Mouse (Mus musculus) embryonic fibroblast, embryonic 13.5 days (primary cell): ENCODE measurements around the gene Pou5f1. TPM values are rescaled to one million over a fixed set of nuclear protein-coding genes. Genes with fewer than 3 reads are reported as not detected.

Experiments used
- H3K27ac ChIP-seq: 2 replicates; pipeline ENCODE4 v1.5.1; 2012; ENCODE audit warnings: low read length, control low read depth, inconsistent platforms; ENCODE audit not compliant: insufficient read depth
- H3K4me1 ChIP-seq: 2 replicates; pipeline ENCODE4 v1.6.1; 2011; ENCODE audit warnings: low read length; ENCODE audit not compliant: control insufficient read depth, insufficient read depth
- H3K4me3 ChIP-seq: 2 replicates; pipeline ENCODE4 v1.5.1; 2011; ENCODE audit warnings: mild to moderate bottlenecking, control low read depth, low read length; ENCODE audit not compliant: insufficient read depth
- CTCF ChIP-seq: IDR thresholded peaks from 2 replicates; pipeline ENCODE4 v1.5.1; 2011; ENCODE audit warnings: mild to moderate bottlenecking, control low read depth, low read length, moderate library complexity, borderline replicate concordance; ENCODE audit not compliant: insufficient read depth
- POLR2A ChIP-seq: IDR thresholded peaks from 2 replicates; pipeline ENCODE4 v1.6.1; 2011; ENCODE audit warnings: low read depth, mild to moderate bottlenecking, control low read depth, low read length, moderate library complexity
- polyA plus RNA-seq: library from polyadenylated mRNA; stranded (reverse); fragments of >200 nt; gene quantifications from 2 replicates; pipeline ENCODE4 v1.2.4, GENCODE M21; 2011; ENCODE audit warnings: low read depth; ENCODE audit not compliant: missing spikeins, insufficient read length

Gene Pou5f1
- polyA plus RNA-seq, 1 experiment = 0.39 TPM

DNA sequence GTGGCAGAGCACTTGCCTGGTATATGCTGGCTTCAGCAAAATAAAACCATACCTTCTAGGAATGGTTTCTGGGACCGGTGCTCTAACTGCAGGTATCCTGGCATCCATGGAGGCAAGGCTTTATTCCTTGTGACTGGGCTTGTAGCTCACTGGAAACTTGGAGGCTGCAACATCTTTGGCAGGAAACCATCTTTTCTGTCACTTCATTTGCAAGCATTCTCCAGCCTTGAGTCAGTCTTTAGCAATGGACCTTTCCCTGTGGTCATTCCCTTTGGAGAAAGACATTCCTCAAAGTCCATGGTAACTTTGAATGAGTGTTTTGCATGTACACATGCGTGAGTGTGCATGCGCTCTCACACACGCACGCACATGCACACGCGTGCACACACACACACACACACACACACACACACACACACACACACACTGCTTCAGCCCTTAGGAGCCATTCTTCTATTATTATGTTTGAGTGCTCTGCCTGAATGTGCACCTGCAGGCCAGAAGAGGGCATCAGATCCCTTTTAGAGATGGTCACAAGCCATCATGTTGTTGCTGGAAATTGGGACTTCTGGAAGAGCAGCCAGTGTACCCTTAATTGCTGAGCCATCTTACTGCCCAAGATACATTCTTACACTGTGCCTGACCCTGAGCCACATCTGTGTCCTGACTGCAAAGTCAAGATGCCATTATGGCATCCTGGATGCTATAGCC, 7.3 kb downstream of the Pou5f1 start:
- TF ChIP-seq POLR2A = no peak
- peak; percentile 17; the same call in 1 of the 2 replicates for TF ChIP-seq CTCF
- Histone ChIP-seq H3K4me1 (peaks cover 17% of the 10 kb centered on the region), H3K4me3 (no peak overlapping the region), H3K27ac (no peak overlapping the region)

- TF ChIP-seq POLR2A (no peak), CTCF (peak; percentile 14; the same call in 1 of the 2 replicates)
- no peak overlapping the region for H3K4me3 ChIP-seq
- H3K4me1 ChIP-seq = peaks cover 18% of the 10 kb centered on the region
- no peak overlapping the region for H3K27ac ChIP-seq
These were observed 8.1 kb downstream of the Pou5f1 start for GRCm38 (mm10) chr17:35513886-35514285.

DNA sequence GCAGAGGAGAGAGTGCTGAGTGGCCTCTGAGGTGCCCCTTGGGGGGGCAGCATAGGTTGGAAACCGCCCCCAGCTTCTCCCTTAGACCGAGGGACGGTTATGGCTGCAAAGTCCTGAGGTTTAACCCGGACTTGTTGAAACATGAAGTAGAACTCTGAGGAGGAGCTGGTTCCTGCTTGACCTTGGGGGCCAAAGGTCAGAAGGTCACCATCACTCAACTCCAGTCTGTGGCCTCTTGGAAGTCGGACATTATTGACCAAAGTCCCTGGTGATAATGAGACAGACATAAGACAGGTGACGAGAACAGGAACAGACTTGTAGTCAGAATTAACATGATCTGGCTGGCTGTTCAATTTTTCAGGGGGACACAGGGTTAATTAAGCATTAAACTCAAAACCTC, 8.9 kb downstream of the Pou5f1 start:
- TF ChIP-seq CTCF (no peak), POLR2A (no peak)
- Histone ChIP-seq H3K4me1 (peaks cover 18% of the 10 kb centered on the region), H3K4me3 (0 out of 2 replicates have a peak overlapping the region, but pooled peaks have one; percentile 23), H3K27ac (no peak overlapping the region)

DNA sequence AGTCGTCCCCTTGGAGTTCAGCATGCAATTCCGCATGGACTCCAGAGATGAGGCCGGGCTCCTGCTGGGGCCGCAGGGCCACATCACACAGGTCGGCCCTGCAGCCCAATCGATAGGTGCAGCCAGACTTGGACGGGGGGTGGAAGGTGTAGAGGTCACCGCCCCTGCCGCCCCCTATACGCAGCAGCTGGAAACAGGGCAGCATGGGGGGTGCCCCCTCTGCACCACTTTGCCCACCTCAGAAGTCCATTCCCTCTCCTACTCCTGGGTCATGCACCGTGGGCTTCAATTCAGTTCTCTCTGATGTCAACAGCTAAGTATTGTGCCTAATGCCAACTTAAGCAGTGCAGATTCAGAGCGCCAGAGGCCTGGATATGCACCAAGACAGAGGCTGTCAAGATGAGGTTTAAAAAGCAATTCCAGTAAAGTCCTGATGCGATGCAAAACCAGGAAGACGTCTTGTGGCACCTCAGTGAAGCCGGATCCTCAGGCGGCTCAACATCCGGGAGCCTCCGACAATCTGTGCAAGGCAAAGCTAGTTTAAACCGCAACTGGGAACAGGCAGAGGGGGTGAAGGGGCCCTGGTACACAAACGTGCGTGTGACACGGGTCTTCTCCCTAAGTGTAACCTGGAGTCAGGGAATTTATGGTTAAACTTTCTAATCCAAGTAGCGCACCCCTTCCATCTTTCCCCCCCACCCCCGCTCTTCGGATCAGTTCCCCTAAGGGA, 10.3 kb downstream of the Pou5f1 start:
- H3K27ac ChIP-seq = no peak overlapping the region
- TF ChIP-seq CTCF = no peak
- 0 out of 2 replicates have a peak, but pooled peaks have one; percentile 13 for TF ChIP-seq POLR2A
- H3K4me1 ChIP-seq = peaks cover 18% of the 10 kb centered on the region
- peak overlapping the region; percentile 62 for H3K4me3 ChIP-seq

DNA sequence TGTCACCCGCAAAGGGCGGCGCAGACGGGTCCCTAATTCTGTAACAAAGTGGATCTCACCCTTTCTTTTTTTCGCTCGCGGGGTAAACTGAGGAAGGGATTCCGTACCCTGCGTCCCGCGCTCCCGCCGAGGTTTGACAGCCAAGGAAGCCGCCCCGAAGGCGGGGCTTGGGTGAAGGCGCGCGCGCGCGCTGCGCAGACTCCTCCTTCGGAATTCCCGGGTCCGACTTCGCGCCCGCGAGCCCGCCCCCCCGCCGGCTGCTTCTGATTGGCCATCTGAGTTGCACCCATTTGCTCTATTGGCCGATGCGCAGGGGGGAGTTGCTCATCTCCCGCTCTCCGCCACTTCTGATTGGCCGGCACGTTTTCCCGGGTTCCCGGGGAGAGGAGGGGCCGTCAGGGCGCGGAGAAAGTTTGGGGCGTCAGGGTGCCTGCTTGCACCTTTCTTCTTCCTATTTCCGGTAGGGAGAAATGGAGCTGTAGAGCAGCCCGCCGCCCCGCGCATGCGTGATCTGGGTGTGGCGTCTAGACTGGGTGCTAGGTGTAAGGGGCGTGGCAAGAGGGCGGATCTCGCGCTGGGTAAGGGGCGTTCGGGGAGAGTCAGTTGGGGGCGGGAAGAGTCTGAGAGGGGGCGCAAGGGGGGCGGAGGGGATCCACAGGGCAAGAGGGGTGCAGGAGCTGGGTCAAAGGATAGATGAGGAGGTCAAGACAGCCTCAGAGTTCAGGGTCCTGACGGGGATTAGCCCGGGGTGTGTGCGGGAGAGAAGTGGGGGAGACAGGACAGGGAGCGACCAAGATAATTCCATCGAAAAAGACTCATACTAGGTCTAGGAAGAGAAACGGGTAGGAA, 11.1 kb downstream of the Pou5f1 start, which contains the start of the genes Tcf19 and Cchcr1:
TSS of gene Tcf19 (minus strand) at position 173 of the 849 bp plus-strand sequence.
TSS of gene Cchcr1 (plus strand) at position 449 of the 849 bp plus-strand sequence.
- H3K4me3 ChIP-seq = peak within 1 kb of the TSS; percentile 62
- H3K4me1 ChIP-seq = peaks cover 18% of the 10 kb centered on the region
- TF ChIP-seq POLR2A (peak; percentile 54), CTCF (no peak)
- H3K27ac ChIP-seq = peak within 1 kb of the TSS; percentile 48

DNA sequence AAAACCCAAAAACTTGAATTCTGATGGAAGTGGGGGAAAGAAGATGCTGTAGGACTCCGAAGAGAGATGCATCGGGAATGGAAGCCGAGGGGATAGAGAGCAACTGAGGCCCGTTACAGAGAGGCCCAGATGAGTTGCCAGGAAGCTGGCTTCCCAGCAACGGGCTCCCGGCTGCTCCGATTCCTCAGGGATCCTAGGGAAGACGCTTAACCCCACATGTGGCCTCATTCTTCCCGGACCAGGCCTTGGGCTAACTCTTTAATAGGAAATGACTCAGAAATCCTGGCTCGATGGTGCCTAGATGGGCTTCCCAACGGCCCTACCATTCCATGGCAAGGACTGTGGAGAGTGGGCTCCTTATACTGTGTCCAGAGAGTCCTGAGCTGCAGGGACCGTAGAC, 11.7 kb downstream of the Pou5f1 start:
- Histone ChIP-seq H3K4me3 (peak overlapping the region; percentile 55), H3K4me1 (peaks cover 18% of the 10 kb centered on the region), H3K27ac (peak overlapping the region; percentile 48)
- TF ChIP-seq CTCF (no peak), POLR2A (no peak)

DNA sequence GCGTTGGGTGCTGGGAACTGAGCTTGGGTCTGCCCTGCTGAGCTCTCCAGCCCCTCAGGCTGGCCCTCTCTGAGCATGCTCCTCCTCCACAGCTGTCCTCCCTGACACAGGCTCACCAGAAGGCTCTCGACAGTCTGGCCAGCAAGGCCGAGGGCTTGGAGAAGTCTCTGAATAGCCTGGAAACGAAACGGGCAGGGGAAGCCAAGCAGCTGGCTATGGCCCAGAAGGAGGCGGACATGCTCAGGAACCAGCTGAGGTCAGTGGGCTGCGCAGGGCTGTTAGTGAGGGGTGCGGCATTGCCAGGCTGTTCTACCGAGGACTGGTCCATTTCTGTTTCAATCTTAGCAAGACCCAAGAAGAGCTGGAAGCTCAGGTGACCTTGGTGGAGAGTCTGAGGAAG, 18.5 kb downstream of the Pou5f1 start:
- Histone ChIP-seq H3K27ac (no peak overlapping the region), H3K4me3 (no peak overlapping the region), H3K4me1 (no peaks in the 10 kb centered on the region)
- TF ChIP-seq CTCF (no peak), POLR2A (no peak)

- no peaks in the 10 kb centered on the region for H3K4me1 ChIP-seq
- H3K4me3 ChIP-seq = no peak overlapping the region
- H3K27ac ChIP-seq = no peak overlapping the region
- TF ChIP-seq CTCF (no peak), POLR2A (no peak)
These were observed 20.8 kb downstream of the Pou5f1 start for GRCm38 (mm10) chr17:35526644-35527043.

GRCm38 (mm10) chr17:35532360-35532759, 26.5 kb downstream of the Pou5f1 start:
- Histone ChIP-seq H3K27ac (no peak overlapping the region), H3K4me1 (no peaks in the 10 kb centered on the region), H3K4me3 (no peak overlapping the region)
- no peak for TF ChIP-seq POLR2A
- TF ChIP-seq CTCF = no peak
